Mouse (Mus musculus) testis, adult 2 months (tissue): ENCODE results near the gene Sirt7. TPM values are rescaled to one million over a fixed set of nuclear protein-coding genes. Genes with fewer than 3 reads are reported as not detected.

Experiments used
- H3K27ac ChIP-seq: fragments of 200-500 bp; 2 replicates; pipeline ENCODE4 v1.5.1; 2012; ENCODE audit warnings: low read depth, low read length; ENCODE audit not compliant: control insufficient read depth, insufficient read depth
- H3K27me3 ChIP-seq: fragments of 200-500 bp; 2 replicates; pipeline ENCODE4 v1.6.1; 2012; ENCODE audit warnings: mild to moderate bottlenecking, low read length, moderate library complexity; ENCODE audit not compliant: control insufficient read depth, insufficient read depth
- H3K36me3 ChIP-seq: fragments of 200-500 bp; 2 replicates; pipeline ENCODE4 v1.6.1; 2012; ENCODE audit warnings: mild to moderate bottlenecking, low read length; ENCODE audit not compliant: control insufficient read depth, insufficient read depth
- H3K4me1 ChIP-seq: fragments of 200-500 bp; 2 replicates; pipeline ENCODE4 v1.6.1; 2012; ENCODE audit warnings: low read length; ENCODE audit not compliant: control insufficient read depth, insufficient read depth
- H3K4me3 ChIP-seq: fragments of 200-500 bp; 2 replicates; pipeline ENCODE4 v1.5.1; 2012; ENCODE audit warnings: low read depth, mild to moderate bottlenecking, low read length, moderate library complexity, mixed read lengths; ENCODE audit not compliant: control insufficient read depth
- CTCF ChIP-seq: fragments of 200-500 bp; IDR thresholded peaks from 2 replicates; pipeline ENCODE4 v1.5.1; 2012; ENCODE audit warnings: low read depth, mild to moderate bottlenecking, inconsistent platforms, low read length, moderate library complexity; ENCODE audit not compliant: control insufficient read depth, insufficient read depth, insufficient replicate concordance
- POLR2A ChIP-seq: fragments of 200-500 bp; IDR thresholded peaks from 2 replicates; pipeline ENCODE4 v1.6.1; 2012; ENCODE audit warnings: low read depth, mild to moderate bottlenecking, inconsistent platforms, low read length, moderate library complexity; ENCODE audit not compliant: control insufficient read depth
- polyA plus RNA-seq: library from polyadenylated mRNA; depleted of rRNA; stranded (reverse); fragments of >200 nt; gene quantifications from 2 replicates; pipeline ENCODE4 v1.2.3, GENCODE M21; 2012

Gene Sirt7
- polyA plus RNA-seq, 1 experiment, result 23.9 TPM

DNA sequence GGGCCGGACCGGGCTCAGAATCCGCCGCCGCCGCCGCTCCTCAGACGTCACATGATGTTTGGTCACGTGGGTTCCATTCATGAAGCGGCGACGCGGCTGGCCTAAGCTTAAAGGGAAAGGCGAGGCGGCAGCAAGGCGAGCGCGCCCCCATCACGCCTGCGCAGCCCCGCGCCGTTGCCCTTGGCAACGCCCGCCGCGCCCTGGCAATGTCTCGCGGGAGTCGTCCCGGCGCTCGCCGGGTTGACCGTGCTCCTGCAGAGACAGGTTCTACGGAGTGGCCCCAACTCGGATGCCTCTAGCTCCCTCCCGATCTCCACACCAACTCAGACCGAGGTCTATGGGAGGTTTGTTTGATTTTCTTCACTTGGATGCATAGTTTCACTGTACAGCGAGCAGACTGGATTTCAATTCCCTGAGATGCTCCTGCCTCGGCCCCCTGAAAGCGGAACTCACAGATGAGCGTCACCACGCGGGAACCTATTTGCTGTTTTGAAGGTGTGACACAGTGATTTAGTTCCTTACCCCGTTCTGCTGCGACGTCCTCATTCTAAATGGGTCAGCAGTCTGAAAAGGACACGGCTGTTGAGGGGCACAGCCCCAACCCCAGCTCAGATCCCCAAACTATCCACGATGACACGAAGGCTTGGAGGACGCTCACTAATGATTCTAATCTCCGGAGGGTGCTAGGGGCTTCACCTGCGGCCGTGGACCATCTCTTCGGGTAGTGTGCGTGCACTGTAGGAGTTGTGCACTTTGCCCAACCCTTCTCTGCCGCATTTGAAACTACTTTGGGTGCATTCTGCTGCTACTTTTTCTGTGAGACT is 8.7 kb upstream of the Sirt7 start, which contains the start of gene Mafg:
Gene Mafg, minus strand, starts transcription at position 81 of the 824 bp plus-strand sequence.
- Histone ChIP-seq H3K27ac (peak within 1 kb of the TSS; percentile 71), H3K4me3 (peak within 1 kb of the TSS; percentile 84), H3K36me3 (no peaks in the 10 kb centered on the region), H3K27me3 (no peaks in the 10 kb centered on the region), H3K4me1 (peaks cover 16% of the 10 kb centered on the region)
- TF ChIP-seq POLR2A (peak; percentile 27; the same call in 1 of the 2 replicates), CTCF (no peak)

DNA sequence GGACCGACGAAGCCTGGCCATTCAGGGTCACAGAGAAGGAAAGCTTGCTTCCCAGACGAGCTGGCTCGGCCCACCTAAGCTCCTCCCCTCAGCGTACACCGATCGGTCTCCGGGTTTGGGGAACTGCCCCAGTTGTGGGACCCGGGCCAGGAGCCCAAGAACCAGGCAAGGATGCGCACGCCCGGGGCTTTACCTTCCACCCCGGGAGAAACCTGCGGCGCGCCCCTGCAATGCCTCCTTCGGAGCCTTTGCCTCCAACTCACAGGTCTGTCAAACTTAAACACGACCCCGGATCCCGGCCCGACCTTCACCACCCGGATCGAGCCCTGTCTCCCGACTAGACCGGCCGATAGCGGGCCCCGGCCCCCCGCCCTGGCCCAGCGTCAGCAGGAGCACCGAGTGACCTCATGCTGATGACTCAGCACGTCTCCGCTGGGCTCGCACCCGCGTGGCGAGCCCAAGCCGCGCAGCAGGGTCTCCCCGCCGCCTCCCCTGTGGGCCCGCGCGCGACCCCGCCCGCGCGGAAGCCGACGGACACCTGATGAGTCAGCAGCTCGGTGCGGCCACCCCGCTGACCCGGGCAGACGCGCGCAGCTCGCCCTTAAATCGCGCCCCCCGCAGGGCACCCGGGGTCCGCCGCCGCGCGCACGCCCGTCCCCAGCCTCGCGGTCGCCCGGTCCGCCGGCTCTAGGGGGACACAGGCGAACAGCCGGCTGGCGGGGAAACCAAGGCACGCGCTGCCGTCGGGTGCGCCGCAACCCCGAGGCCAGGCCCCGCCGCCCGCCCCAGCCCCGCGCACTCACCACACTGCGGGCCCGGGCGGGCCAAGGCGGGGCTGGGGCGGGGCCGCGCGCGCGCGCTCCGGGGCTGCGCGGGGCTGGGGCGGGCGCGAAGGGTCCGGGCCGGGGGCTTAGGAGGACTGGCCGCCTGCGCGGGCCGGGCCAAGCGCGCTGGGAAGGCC is 7.8 kb upstream of the Sirt7 start:
- Histone ChIP-seq H3K4me3 (peak overlapping the region; percentile 84), H3K36me3 (no peaks in the 10 kb centered on the region), H3K27me3 (no peaks in the 10 kb centered on the region), H3K27ac (peak overlapping the region; percentile 71), H3K4me1 (peaks cover 16% of the 10 kb centered on the region)
- TF ChIP-seq POLR2A (no peak), CTCF (no peak)

DNA sequence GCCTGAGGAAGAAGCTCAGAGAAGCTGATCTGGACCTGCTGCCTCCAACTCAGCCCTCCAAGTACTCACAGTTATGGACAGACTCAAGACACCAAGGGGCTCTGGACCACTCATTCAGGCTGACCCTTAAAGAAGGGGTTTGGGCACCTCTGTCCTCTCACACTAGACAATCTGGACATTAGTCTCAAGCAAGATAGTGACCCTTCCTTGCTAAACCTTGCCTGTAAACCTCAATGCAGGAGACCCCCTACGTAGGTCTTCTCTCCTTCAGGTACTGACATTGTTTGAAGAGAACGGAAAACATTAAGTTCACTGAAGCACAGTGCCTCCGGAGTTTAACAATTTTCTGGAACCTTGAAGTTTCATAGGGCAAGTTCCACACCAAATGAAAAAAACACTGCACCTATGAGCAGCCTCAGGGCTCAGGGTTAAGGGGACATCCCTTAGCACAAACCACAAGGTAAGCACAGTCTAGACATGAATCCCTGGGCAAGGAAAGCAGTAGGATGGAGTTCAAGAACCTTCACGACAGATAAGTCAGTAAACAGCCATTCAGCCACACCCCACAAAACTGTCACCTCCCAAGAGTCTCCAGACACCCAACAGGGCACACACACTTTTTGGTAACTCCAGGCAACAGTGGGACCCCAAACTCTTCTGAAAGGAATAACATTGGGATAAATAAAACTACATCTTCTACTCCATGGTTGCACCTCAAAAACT is 6.8 kb upstream of the Sirt7 start:
- H3K27ac ChIP-seq, result no peak overlapping the region
- no peak overlapping the region for H3K4me3 ChIP-seq
- H3K27me3 ChIP-seq, result no peaks in the 10 kb centered on the region
- TF ChIP-seq CTCF, result no peak
- TF ChIP-seq POLR2A, result no peak
- H3K4me1 ChIP-seq, result peaks cover 16% of the 10 kb centered on the region
- H3K36me3 ChIP-seq, result no peaks in the 10 kb centered on the region

DNA sequence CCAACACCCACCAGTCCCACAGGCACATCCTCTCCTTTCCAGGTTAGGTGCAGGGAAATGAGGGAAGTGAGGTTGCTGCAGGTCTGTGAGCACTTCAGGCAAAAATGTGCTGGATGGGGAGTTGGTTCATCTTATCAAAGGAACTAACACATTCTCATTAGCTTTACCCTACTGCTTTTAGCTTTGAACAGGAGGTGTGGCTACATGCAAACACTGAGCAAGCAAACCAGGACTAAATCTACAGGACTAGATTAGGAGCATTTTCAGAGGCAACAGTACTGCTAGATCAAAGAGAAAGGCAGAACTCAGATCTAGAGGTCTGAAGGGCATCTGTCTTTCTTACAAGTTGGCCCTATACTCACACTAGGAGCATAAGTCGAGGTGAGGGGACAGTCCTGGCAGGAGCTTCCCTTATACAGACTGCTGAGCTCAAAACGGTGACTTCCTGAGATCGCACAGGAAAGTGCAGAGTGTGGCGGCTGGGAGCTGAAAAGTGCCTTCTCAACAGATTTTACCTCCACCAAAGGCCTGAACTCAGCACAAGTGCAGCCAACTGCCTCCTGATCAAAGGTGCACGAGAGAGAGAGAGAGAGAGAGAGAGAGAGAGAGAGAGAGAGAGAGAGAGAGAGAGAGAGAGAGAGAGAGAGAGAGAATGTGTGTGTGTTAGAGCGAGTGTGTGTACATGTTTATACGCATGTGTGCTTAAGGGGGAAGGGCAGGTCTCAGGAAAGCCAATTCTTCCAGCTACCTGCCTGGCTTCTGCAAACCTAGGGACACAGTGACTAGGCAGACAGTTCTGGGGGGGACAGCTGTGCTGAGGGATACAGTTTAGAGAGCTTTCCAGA is 6.1 kb upstream of the Sirt7 start:
- H3K4me3 ChIP-seq, result no peak overlapping the region
- peaks cover 16% of the 10 kb centered on the region for H3K4me1 ChIP-seq
- no peaks in the 10 kb centered on the region for H3K27me3 ChIP-seq
- TF ChIP-seq POLR2A (no peak), CTCF (no peak)
- H3K27ac ChIP-seq, result no peak overlapping the region
- H3K36me3 ChIP-seq, result no peaks in the 10 kb centered on the region

DNA sequence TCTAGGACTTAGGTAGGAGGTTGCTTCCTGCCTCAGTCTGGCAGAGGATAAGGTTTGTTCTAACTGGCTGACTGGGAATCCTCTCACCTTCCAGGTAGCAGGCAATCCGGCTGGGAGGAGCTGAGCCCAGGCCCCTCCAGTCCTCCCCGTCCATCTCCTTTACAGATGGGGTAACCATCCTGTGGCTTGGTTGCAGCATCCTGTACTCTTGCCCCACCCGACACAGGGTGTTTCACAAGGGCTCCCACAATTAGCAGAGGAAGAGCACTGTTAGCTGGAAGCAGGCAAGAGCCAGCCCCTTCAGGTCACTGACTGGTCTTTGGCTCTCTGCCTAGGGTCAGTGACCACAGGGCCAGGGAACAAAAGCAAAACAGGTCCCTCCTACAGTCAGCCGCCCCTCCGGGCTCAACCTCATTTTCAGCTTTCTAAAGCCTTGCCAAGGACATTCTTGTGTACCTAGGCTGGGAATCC is 5.4 kb upstream of the Sirt7 start:
- Histone ChIP-seq H3K4me3 (no peak overlapping the region), H3K4me1 (peaks cover 20% of the 10 kb centered on the region), H3K36me3 (no peaks in the 10 kb centered on the region), H3K27me3 (no peaks in the 10 kb centered on the region), H3K27ac (peak overlapping the region; percentile 39; the same call in 1 of the 2 replicates)
- TF ChIP-seq CTCF, result no peak
- no peak for TF ChIP-seq POLR2A

DNA sequence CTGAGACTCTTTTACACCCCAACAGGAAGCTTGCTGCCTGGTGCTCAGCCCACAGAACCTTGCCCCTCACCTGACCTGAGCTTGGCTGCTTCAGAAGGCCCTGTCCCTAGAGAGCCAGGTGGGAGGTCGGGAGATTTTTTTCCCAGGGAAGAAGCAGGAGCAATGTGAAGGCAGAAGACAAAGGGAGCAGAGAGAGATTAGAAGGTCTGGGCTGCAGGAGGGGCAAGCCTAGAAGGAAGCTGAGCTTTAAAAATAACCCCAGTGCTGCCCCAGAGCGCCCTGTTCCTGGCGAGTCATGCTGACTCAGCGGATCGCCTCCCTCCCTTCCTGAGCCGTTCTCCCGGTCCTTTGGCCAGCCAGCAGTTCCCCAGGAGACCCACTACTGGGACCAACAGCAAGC is 4.9 kb upstream of the Sirt7 start:
- TF ChIP-seq CTCF (no peak), POLR2A (no peak)
- Histone ChIP-seq H3K36me3 (no peaks in the 10 kb centered on the region), H3K4me1 (peaks cover 24% of the 10 kb centered on the region), H3K27me3 (no peaks in the 10 kb centered on the region), H3K4me3 (no peak overlapping the region), H3K27ac (peak overlapping the region; percentile 62)
